Mouse (Mus musculus) erythroblast, embryonic 14.5 days (primary cell): Measurements from ENCODE around the gene Bex3.

Experiments
- GATA1 ChIP-seq: IDR thresholded peaks from 2 replicates; pipeline ENCODE4 v1.6.1; 2012; ENCODE audit warnings: low read length, inconsistent platforms, mixed read lengths
- TAL1 ChIP-seq: IDR thresholded peaks from 3 replicates; pipeline ENCODE4 v1.6.1; 2012; ENCODE audit warnings: low read length, inconsistent platforms, mixed read lengths

- TF ChIP-seq TAL1: no peak
- no peak for TF ChIP-seq GATA1
These were observed 1.9 kb upstream of the Bex3 start for GRCm38 (mm10) chrX:136268173-136268572.
